Mouse (Mus musculus): Measurements from ENCODE around the gene Btnl1.

Gene Btnl1

GRCm38 (mm10) chr17:34386656-34387055, 9.7 kb downstream of the Btnl1 start:
- no peak for DNase-seq

DNA sequence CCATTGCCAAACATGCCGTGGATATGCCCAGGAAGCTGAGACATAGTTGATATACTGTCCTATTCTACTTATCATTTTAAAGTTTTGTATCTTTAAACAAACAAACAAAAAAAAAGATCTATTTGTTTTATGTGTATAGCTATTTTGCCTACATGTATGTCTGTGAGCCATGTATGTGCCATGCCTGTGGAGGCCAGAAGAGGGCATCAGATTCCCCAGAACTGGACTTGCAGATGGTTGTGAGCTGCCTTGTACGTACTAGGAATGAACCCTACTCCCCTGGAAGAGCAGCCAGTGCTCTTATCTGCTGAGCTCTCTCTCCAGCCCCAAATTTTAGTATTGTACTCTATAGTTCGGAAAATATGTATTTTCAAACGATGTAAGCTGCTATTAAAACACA, 11.6 kb downstream of the Btnl1 start:
- DNase-seq = peak; percentile 44

GRCm38 (mm10) chr17:34391507-34391906, 14.6 kb downstream of the Btnl1 start:
- DNase-seq = no peak

GRCm38 (mm10) chr17:34392321-34392720, 15.4 kb downstream of the Btnl1 start:
- peak; percentile 6 for DNase-seq

GRCm38 (mm10) chr17:34397357-34397756, 20.4 kb downstream of the Btnl1 start:
- DNase-seq = peak; percentile 12

DNA sequence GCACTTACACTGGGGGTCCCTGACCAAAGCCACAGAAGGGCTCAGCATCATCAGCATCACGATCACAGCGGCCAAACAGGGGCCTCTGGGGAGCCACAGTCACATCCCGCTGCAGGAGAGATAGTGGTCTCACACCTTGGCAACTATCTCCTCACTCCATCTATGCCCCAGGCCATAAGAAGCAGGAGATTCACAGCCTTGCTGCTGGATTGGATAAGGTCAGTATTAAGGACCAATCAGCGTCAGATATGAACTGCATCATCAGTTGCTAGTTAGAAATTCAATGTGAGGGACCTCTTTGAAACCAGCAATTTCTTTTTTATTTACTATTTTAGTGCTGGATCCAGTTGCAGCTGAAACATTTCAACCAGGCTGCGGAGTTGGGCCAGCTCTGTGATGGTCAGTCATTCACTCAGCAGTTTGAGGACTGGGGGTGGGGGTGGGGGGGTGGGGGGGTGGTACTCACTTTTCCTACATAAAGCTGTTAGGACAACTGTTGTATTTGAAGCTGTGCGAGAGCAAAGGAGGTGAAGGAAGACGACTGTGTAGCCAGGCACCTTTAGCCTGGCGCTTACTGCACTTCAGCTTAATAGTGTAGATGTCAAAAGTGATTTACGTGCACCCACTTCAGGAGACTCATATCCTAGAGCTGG, 21.3 kb downstream of the Btnl1 start:
- DNase-seq = peak; percentile 69

DNA sequence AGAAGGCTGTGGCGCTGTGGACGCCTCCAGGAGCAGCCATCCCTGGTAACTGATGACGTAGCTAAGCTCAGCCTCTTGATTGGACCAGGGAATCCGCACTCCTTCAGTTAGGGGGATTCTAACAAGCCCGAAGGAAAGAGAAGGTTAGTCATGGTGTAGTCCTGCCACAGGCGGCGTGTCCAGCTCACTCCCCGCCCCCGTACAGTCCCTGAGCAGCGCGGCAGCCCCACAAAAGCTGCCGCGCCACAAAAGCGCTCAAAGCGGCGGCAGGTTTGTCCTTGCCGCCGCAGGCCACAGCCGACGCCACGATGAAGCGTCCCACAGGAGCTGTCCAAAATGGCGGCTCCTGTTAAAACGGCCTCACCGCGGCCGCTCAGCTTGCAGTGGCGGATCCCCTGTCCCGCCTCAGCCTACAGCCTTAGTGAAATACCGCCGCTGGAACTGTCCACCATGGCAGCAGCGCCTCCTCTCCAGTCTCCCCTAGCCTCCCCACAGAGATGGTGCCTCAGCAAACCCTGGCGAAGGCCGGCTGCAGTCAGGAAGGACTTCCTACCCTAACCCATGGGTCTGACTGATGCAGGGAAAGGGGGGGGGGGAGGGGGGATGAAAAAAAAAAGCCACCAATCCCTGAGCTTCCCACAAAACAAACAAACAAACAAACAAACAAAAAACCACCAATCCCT, 21.9 kb downstream of the Btnl1 start, which contains the start of gene BC051142:
TSS of gene BC051142 (plus strand) at position 110 of the 683 bp plus-strand sequence.
- peak; percentile 78 for DNase-seq

DNA sequence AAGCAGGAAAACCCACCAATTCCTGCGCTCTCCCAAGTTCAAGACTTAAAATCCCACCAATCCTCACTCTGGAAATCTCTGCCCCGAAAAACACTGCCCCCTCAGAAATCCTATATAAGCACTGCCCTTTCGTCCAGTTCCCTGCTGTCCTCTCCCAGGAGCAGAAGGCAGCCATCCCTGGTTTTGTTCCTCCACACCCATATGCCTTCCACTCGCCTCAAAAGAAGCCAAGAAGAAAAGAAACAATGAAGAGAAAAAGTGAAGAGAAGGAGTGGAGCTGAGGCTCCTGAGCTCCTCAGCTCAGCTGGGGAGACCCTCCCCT, 22.4 kb downstream of the Btnl1 start:
- DNase-seq = no peak

DNA sequence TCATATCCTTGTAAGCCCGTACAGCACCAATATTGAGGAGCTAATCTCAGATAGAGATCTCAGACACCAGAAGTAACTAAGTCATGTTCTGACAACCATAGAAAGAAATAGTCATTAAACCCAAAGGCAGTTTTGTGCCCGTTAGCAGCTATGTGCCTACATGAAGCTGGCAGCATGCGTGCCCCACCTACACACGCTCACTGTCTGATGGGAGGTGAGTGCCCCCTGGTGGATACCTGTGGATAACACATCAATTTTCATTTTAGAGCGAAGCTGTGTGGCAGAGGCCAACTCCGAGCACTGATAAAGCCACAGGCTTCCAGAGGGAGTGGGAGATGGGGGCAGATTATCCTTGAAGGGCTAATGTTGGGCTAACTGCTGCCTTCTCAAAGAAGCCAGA, 34.2 kb downstream of the Btnl1 start:
- peak; percentile 72 for DNase-seq

DNA sequence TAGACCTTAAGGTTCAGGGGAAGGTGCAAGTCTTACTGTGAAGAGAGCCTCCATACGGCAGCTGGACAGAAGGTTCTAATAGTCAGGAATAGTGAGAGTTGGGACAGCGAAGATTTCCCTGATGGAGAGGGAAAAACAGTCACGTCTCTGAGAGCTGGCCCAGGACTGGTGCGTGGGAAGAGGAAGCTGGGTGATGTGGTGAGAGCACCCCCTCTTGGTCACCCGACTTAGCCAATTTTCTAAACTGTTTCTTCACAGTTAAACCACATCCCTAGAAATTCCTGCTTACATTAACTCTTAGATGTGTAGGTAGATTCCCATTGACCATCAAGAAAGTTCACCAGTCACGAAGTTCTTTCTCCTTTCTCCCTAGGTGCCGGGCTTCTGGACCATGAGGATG, 43.1 kb downstream of the Btnl1 start:
- no peak for DNase-seq

GRCm38 (mm10) chr17:34427597-34427996, 50.7 kb downstream of the Btnl1 start:
- no peak for DNase-seq

Data from lung, postnatal 14 days (tissue).